Mouse (Mus musculus): Measurements from ENCODE around the gene Ccr4.

GRCm38 (mm10) chr9:114496469-114496868 is 8.2 kb downstream of the Ccr4 start:
- no peak for TF ChIP-seq CTCF (IDR thresholded peaks at IDR 0.05; ENCODE audit: low read depth, low read length)
- TF ChIP-seq EP300 (IDR thresholded peaks at IDR 0.05; ENCODE audit: insufficient read depth, low read depth, low read length) = no peak
